Mouse (Mus musculus): ENCODE results near the gene Hnrnpul1. TPM values are rescaled to one million over a fixed set of nuclear protein-coding genes. Genes with fewer than 3 reads are reported as not detected.
A peak's percentile ranks its signal among the peaks of the same experiment; 100 is the strongest.

The Hnrnpul1 gene
- polyA plus RNA-seq, 1 experiment: 82.5 TPM

GRCm38 (mm10) chr7:25785752-25786151 is 31.2 kb upstream of the Hnrnpul1 start:
- peaks cover 14% of the 10 kb centered on the region for H3K4me1 ChIP-seq (ENCODE audit: control insufficient read depth, insufficient read depth, low read length)
- H3K27ac ChIP-seq (ENCODE audit: control insufficient read depth, insufficient read depth, low read depth, low read length): no peak overlapping the region; the same call in 1 of the 2 replicates
- H3K36me3 ChIP-seq (ENCODE audit: control insufficient read depth, insufficient read depth, low read length): no peaks in the 10 kb centered on the region
- no peaks in the 10 kb centered on the region for H3K27me3 ChIP-seq (ENCODE audit: control insufficient read depth, insufficient read depth, low read length)
- no peak overlapping the region for H3K4me3 ChIP-seq (ENCODE audit: control insufficient read depth, low read depth, low read length)
- TF ChIP-seq CTCF (IDR thresholded peaks at IDR 0.05; ENCODE audit: control insufficient read depth, insufficient read depth, insufficient replicate concordance, low read depth, low read length) (no peak), POLR2A (IDR thresholded peaks at IDR 0.05; ENCODE audit: control insufficient read depth, low read depth, low read length) (no peak)

- TF ChIP-seq POLR2A (IDR thresholded peaks at IDR 0.05; ENCODE audit: control insufficient read depth, low read depth, low read length): no peak
- TF ChIP-seq CTCF (IDR thresholded peaks at IDR 0.05; ENCODE audit: control insufficient read depth, insufficient read depth, insufficient replicate concordance, low read depth, low read length): no peak
- Histone ChIP-seq H3K27ac (ENCODE audit: control insufficient read depth, insufficient read depth, low read depth, low read length) (no peak overlapping the region), H3K4me3 (ENCODE audit: control insufficient read depth, low read depth, low read length) (no peak overlapping the region), H3K4me1 (ENCODE audit: control insufficient read depth, insufficient read depth, low read length) (peaks cover 14% of the 10 kb centered on the region), H3K36me3 (ENCODE audit: control insufficient read depth, insufficient read depth, low read length) (no peaks in the 10 kb centered on the region), H3K27me3 (ENCODE audit: control insufficient read depth, insufficient read depth, low read length) (no peaks in the 10 kb centered on the region)
These were observed 30.3 kb upstream of the Hnrnpul1 start for GRCm38 (mm10) chr7:25784808-25785207.

GRCm38 (mm10) chr7:25783746-25784145 is 29.2 kb upstream of the Hnrnpul1 start:
- TF ChIP-seq CTCF (IDR thresholded peaks at IDR 0.05; ENCODE audit: control insufficient read depth, insufficient read depth, insufficient replicate concordance, low read depth, low read length) (no peak), POLR2A (IDR thresholded peaks at IDR 0.05; ENCODE audit: control insufficient read depth, low read depth, low read length) (no peak)
- no peak overlapping the region for H3K27ac ChIP-seq (ENCODE audit: control insufficient read depth, insufficient read depth, low read depth, low read length)
- no peak overlapping the region for H3K4me3 ChIP-seq (ENCODE audit: control insufficient read depth, low read depth, low read length)
- no peaks in the 10 kb centered on the region for H3K36me3 ChIP-seq (ENCODE audit: control insufficient read depth, insufficient read depth, low read length)
- no peaks in the 10 kb centered on the region for H3K27me3 ChIP-seq (ENCODE audit: control insufficient read depth, insufficient read depth, low read length)
- peaks cover 15% of the 10 kb centered on the region for H3K4me1 ChIP-seq (ENCODE audit: control insufficient read depth, insufficient read depth, low read length)

- Histone ChIP-seq H3K4me3 (ENCODE audit: control insufficient read depth, low read depth, low read length) (no peak overlapping the region), H3K27me3 (ENCODE audit: control insufficient read depth, insufficient read depth, low read length) (no peaks in the 10 kb centered on the region), H3K27ac (ENCODE audit: control insufficient read depth, insufficient read depth, low read depth, low read length) (peak overlapping the region; percentile 63; the same call in 1 of the 2 replicates), H3K36me3 (ENCODE audit: control insufficient read depth, insufficient read depth, low read length) (no peaks in the 10 kb centered on the region), H3K4me1 (ENCODE audit: control insufficient read depth, insufficient read depth, low read length) (peaks cover 10% of the 10 kb centered on the region)
- TF ChIP-seq CTCF (IDR thresholded peaks at IDR 0.05; ENCODE audit: control insufficient read depth, insufficient read depth, insufficient replicate concordance, low read depth, low read length) (no peak), POLR2A (IDR thresholded peaks at IDR 0.05; ENCODE audit: control insufficient read depth, low read depth, low read length) (no peak)
These were observed 28.2 kb upstream of the Hnrnpul1 start for GRCm38 (mm10) chr7:25782744-25783143.

- peak overlapping the region; percentile 22; the same call in 1 of the 2 replicates for H3K4me3 ChIP-seq (ENCODE audit: control insufficient read depth, low read depth, low read length)
- peak overlapping the region; percentile 80 for H3K27ac ChIP-seq (ENCODE audit: control insufficient read depth, insufficient read depth, low read depth, low read length)
- H3K36me3 ChIP-seq (ENCODE audit: control insufficient read depth, insufficient read depth, low read length): no peaks in the 10 kb centered on the region
- no peaks in the 10 kb centered on the region for H3K27me3 ChIP-seq (ENCODE audit: control insufficient read depth, insufficient read depth, low read length)
- H3K4me1 ChIP-seq (ENCODE audit: control insufficient read depth, insufficient read depth, low read length): peaks cover 8% of the 10 kb centered on the region
- TF ChIP-seq POLR2A (IDR thresholded peaks at IDR 0.05; ENCODE audit: control insufficient read depth, low read depth, low read length) (no peak), CTCF (IDR thresholded peaks at IDR 0.05; ENCODE audit: control insufficient read depth, insufficient read depth, insufficient replicate concordance, low read depth, low read length) (no peak)
These were observed 27.5 kb upstream of the Hnrnpul1 start for GRCm38 (mm10) chr7:25781937-25782610.

- Histone ChIP-seq H3K4me3 (ENCODE audit: control insufficient read depth, low read depth, low read length) (peak overlapping the region; percentile 22), H3K27ac (ENCODE audit: control insufficient read depth, insufficient read depth, low read depth, low read length) (peak overlapping the region; percentile 80), H3K4me1 (ENCODE audit: control insufficient read depth, insufficient read depth, low read length) (peaks cover 15% of the 10 kb centered on the region), H3K27me3 (ENCODE audit: control insufficient read depth, insufficient read depth, low read length) (no peaks in the 10 kb centered on the region), H3K36me3 (ENCODE audit: control insufficient read depth, insufficient read depth, low read length) (no peaks in the 10 kb centered on the region)
- TF ChIP-seq POLR2A (IDR thresholded peaks at IDR 0.05; ENCODE audit: control insufficient read depth, low read depth, low read length): peak; percentile 36; the same call in 1 of the 2 replicates
- TF ChIP-seq CTCF (IDR thresholded peaks at IDR 0.05; ENCODE audit: control insufficient read depth, insufficient read depth, insufficient replicate concordance, low read depth, low read length): no peak
These were observed 26.9 kb upstream of the Hnrnpul1 start for GRCm38 (mm10) chr7:25781321-25781936.

- no peak for TF ChIP-seq POLR2A (IDR thresholded peaks at IDR 0.05; ENCODE audit: control insufficient read depth, low read depth, low read length)
- no peak for TF ChIP-seq CTCF (IDR thresholded peaks at IDR 0.05; ENCODE audit: control insufficient read depth, insufficient read depth, insufficient replicate concordance, low read depth, low read length)
These were observed 26.2 kb upstream of the Hnrnpul1 start for GRCm38 (mm10) chr7:25780753-25781152.

More at GRCm38 (mm10) chr7:25780753-25781152, 26.2 kb upstream of the Hnrnpul1 start:
- Histone ChIP-seq H3K4me1 (ENCODE audit: control insufficient read depth, insufficient read depth, low read length) (peaks cover 17% of the 10 kb centered on the region), H3K27ac (ENCODE audit: control insufficient read depth, insufficient read depth, low read depth, low read length) (peak overlapping the region; percentile 80), H3K36me3 (ENCODE audit: control insufficient read depth, insufficient read depth, low read length) (no peaks in the 10 kb centered on the region), H3K27me3 (ENCODE audit: control insufficient read depth, insufficient read depth, low read length) (no peaks in the 10 kb centered on the region), H3K4me3 (ENCODE audit: control insufficient read depth, low read depth, low read length) (no peak overlapping the region)

Measured in testis, adult 2 months (tissue).